Mouse (Mus musculus) fat pad, adult 2 months (tissue): Measurements from ENCODE around the gene Pamr1.

Experiments
- DNase-seq: peaks from one replicate; pipeline ENCODE4 v3.0.0-alpha.2; 2011; ENCODE audit warnings: low read depth, low spot score; ENCODE audit errors: extremely low read depth

Gene Pamr1

GRCm38 (mm10) chr2:102598911-102599721, 49.3 kb downstream of the Pamr1 start:
- no peak for DNase-seq

- DNase-seq: no peak
Measured at GRCm38 (mm10) chr2:102600516-102600915, 50.7 kb downstream of the Pamr1 start.

GRCm38 (mm10) chr2:102610485-102610884, 60.7 kb downstream of the Pamr1 start:
- no peak for DNase-seq

- no peak for DNase-seq
Measured at GRCm38 (mm10) chr2:102616637-102617036, 66.8 kb downstream of the Pamr1 start.

DNA sequence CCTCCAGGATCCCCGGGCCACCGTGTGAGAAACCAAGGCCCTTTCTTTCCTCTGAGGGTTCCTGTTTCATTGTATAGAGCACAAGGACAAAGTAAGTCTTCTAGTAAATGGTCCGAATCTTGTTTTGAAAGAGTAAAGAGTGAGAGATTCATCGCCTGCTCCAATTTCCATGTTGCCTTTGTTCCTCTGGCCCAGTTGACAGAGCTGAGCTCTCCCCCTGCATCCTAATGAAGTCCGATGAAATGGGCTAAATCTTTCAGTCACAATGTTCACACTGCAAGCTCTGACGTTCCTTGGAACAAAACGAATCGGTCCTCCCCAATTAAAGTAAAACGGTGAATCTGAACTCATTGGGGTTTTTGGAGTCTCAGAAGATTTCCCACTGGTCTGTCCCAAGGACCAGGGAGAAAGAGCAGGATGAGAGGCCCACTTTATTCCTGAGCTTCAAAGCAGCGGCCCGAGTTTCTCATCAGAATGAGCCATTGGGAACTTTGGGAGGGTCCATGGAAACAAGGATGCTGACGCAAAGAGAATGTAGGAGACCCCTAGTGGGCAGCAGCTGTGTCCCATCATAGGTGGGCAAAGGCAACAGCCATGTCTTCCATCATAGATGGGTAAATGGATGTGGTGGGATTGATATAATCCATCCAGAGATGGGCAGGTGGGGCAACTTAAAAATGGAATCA, 71.1 kb downstream of the Pamr1 start:
- no peak for DNase-seq

GRCm38 (mm10) chr2:102622176-102622575, 72.4 kb downstream of the Pamr1 start:
- DNase-seq: no peak

- no peak for DNase-seq
Measured at GRCm38 (mm10) chr2:102622943-102623342, 73.1 kb downstream of the Pamr1 start.

DNA sequence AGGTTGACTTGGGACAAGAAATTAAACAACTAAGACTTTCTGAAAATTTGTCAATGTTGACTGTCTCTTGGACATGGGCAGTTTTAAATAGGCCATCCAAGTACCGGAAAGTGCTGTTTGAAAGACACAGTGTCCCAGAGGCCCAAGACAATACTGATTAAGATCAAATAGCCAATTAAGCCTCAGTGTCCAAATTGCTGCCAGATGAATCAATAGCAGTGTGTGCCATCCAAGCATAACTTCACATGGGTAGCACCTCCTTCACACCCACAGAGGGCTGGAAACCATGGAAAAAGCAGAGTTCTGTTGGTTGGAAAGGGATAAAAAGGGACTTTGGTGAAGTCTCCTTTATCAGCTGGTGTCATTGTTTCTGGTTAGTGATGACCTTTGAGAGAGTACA, 74.7 kb downstream of the Pamr1 start:
- DNase-seq: peak; percentile 16

DNA sequence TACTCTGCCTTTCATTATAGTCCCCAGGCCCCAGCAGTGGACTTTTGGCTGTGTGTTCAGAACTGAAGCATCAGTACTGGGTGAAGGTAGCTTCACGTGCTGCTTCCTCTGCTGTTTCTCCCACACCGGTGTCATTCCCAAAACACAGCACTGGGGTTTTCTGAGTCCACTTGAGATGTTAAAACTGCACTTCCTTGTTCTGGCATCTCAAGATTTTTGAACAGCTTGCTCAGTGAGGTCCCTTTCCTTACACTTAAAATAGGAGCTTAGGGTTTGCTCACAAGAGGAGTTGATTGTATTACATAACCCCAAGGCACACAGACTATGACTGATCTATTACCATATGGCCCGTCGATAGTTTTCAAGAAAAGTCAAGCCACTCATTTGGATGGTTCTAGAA, 82.5 kb downstream of the Pamr1 start:
- DNase-seq: no peak

GRCm38 (mm10) chr2:102634010-102634409, 84.2 kb downstream of the Pamr1 start:
- DNase-seq: no peak

- DNase-seq: no peak
Measured at GRCm38 (mm10) chr2:102635523-102636060, 85.8 kb downstream of the Pamr1 start.

GRCm38 (mm10) chr2:102636116-102636600, 86.3 kb downstream of the Pamr1 start:
- DNase-seq: no peak

DNA sequence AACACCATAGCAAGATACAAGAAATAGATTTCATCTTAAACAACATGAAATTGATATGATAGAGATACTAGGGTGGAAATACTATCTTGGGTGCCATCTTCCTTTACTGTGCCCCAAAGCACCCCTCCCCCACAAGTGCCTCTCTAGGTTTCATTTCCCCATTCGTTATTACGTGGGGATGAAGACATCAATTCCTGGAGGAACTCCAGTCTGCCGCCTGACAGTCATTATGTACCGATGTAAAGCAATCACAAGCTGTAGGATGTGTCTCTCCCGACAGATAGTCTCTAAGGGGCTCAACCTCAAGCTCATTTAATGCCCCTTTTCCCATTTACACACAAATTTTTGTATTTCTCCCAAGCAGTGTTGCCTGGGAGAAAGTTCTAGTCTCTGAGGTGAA, 88.3 kb downstream of the Pamr1 start:
- DNase-seq: no peak

DNA sequence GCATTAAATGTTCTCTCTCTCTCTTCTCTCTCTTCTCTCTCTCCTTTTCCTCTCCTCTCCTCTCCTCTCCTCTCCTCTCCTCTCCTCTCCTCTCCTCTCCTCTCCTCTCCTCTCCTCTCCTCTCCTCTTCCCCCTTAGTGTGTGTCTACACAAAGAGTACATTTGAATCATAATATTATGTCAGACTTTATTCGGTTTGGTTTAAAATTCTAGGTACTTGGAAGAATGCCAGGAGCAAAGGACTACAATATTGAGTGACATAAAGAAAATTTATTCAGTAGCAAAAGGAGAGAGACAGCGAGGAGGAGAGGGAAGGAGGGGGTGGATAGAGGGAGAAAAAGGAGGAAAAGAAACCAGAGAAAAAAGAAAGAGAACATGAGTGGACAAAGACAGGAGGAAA, 88.9 kb downstream of the Pamr1 start:
- no peak for DNase-seq

GRCm38 (mm10) chr2:102648845-102649500, 99.2 kb downstream of the Pamr1 start:
- no peak for DNase-seq

- no peak for DNase-seq
Measured at GRCm38 (mm10) chr2:102650322-102650721, 100.5 kb downstream of the Pamr1 start.

DNA sequence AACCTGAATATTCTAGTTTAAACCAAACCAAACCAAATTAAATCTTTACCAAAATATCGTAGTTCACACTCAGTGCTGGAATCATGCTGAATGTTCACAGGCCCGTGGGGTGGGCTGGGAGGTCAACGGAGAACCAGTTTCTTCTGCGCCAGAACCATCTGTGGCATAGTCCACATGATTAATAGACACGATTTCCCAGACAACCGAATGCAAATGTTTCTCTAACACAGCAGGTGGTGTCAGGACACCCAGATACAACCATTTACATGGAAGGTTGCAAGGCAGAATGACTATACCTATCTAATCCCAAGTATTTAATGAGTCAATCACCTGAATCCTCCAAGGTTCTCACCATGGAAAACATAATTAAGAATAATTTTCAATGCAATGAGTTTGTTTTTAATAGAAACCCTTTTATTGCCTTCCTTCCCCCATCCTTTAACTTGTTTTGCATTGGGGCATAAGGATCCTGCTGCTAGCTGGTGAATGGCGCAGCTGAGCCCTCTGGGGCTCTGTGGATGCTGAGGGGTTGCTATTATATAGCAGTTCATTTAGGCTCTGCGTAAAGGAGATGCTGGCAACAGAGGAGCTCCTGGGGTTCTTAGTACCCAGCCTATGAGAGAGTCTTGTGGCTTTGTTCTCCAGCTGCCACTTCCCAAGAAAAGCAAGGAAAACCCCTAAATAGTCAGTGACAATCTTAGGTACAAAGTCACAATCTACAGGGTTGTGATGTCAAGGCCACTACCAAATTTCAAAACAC, 106.3 kb downstream of the Pamr1 start:
- DNase-seq: no peak

GRCm38 (mm10) chr2:102657726-102658125, 107.9 kb downstream of the Pamr1 start:
- no peak for DNase-seq

GRCm38 (mm10) chr2:102658163-102658660, 108.4 kb downstream of the Pamr1 start, which contains the start of gene Slc1a2:
TSS of gene Slc1a2 (plus strand) at chr2:102658659.
- DNase-seq: no peak
